Mouse (Mus musculus): ENCODE measurements around the gene Fbxo27.

Gene Fbxo27

GRCm38 (mm10) chr7:28692545-28693320, at the start of gene Fbxo27:
TSS of gene Fbxo27 (plus strand) at chr7:28692849.
- peak; percentile 87 for DNase-seq (ENCODE audit: low read depth, low spot score)

GRCm38 (mm10) chr7:28645366-28645765, 47.3 kb upstream of the Fbxo27 start:
- no peak for DNase-seq (ENCODE audit: low read depth, low spot score)

GRCm38 (mm10) chr7:28645947-28646475, 46.6 kb upstream of the Fbxo27 start:
- no peak for DNase-seq (ENCODE audit: low read depth, low spot score)

GRCm38 (mm10) chr7:28647016-28647415, 45.6 kb upstream of the Fbxo27 start:
- peak; percentile 56 for DNase-seq (ENCODE audit: low read depth, low spot score)

- peak; percentile 80 for DNase-seq (ENCODE audit: low read depth, low spot score)
Measured at GRCm38 (mm10) chr7:28651157-28651556, 41.5 kb upstream of the Fbxo27 start.

GRCm38 (mm10) chr7:28656430-28656829, 36.2 kb upstream of the Fbxo27 start:
- DNase-seq (ENCODE audit: low read depth, low spot score): peak; percentile 95

GRCm38 (mm10) chr7:28665620-28666579, 26.7 kb upstream of the Fbxo27 start:
- DNase-seq (ENCODE audit: low read depth, low spot score): no peak

GRCm38 (mm10) chr7:28671172-28671571, 21.5 kb upstream of the Fbxo27 start:
- no peak for DNase-seq (ENCODE audit: low read depth, low spot score)

- DNase-seq (ENCODE audit: low read depth, low spot score): no peak
Measured at GRCm38 (mm10) chr7:28672276-28672675, 20.4 kb upstream of the Fbxo27 start.

- DNase-seq (ENCODE audit: low read depth, low spot score): peak; percentile 77
Measured at GRCm38 (mm10) chr7:28672786-28673185, 19.9 kb upstream of the Fbxo27 start.

GRCm38 (mm10) chr7:28674994-28675393, 17.7 kb upstream of the Fbxo27 start:
- DNase-seq (ENCODE audit: low read depth, low spot score): peak; percentile 70

- peak; percentile 95 for DNase-seq (ENCODE audit: low read depth, low spot score)
Measured at GRCm38 (mm10) chr7:28675746-28676145, 16.9 kb upstream of the Fbxo27 start.

GRCm38 (mm10) chr7:28676811-28677541, 15.7 kb upstream of the Fbxo27 start:
- peak; percentile 78 for DNase-seq (ENCODE audit: low read depth, low spot score)

- DNase-seq (ENCODE audit: low read depth, low spot score): no peak
Measured at GRCm38 (mm10) chr7:28677624-28678023, 15.0 kb upstream of the Fbxo27 start.

GRCm38 (mm10) chr7:28691075-28691474, 1.6 kb upstream of the Fbxo27 start:
- no peak for DNase-seq (ENCODE audit: low read depth, low spot score)

GRCm38 (mm10) chr7:28693321-28693966, 795 bp downstream of the Fbxo27 start:
- DNase-seq (ENCODE audit: low read depth, low spot score): peak; percentile 100

- peak; percentile 86 for DNase-seq (ENCODE audit: low read depth, low spot score)
Measured at GRCm38 (mm10) chr7:28694423-28694822, 1.8 kb downstream of the Fbxo27 start.

GRCm38 (mm10) chr7:28694966-28695511, 2.4 kb downstream of the Fbxo27 start:
- DNase-seq (ENCODE audit: low read depth, low spot score): no peak

- DNase-seq (ENCODE audit: low read depth, low spot score): no peak
Measured at GRCm38 (mm10) chr7:28697277-28697676, 4.6 kb downstream of the Fbxo27 start.

GRCm38 (mm10) chr7:28700269-28700668, 7.6 kb downstream of the Fbxo27 start:
- DNase-seq (ENCODE audit: low read depth, low spot score): peak; percentile 37

- DNase-seq (ENCODE audit: low read depth, low spot score): peak; percentile 58
Measured at GRCm38 (mm10) chr7:28701306-28701705, 8.7 kb downstream of the Fbxo27 start.

Data from ES-CJ7 (cell line).